Mouse (Mus musculus) CH12.LX (cell line): ENCODE results near the gene Daglb. TPM values are rescaled to one million over a fixed set of nuclear protein-coding genes. Genes with fewer than 3 reads are reported as not detected.
"Not testable (repeated sequence)": the region's sequence is repeated elsewhere in the genome, so short reads cannot be mapped to it uniquely, and the experiment has no call there.

Experiments used
- DNase-seq: peaks from one replicate; pipeline ENCODE4 v3.0.0-alpha.2; 2013; ENCODE audit errors: extremely low read depth
- H3K27ac ChIP-seq: 2 replicates; pipeline ENCODE4 v1.5.1; 2012; ENCODE audit warnings: low read depth, mild to moderate bottlenecking, control low read depth, moderate library complexity; ENCODE audit not compliant: insufficient read depth
- H3K27me3 ChIP-seq: replicated peaks from 2 replicates; pipeline ENCODE3; 2012; ENCODE audit warnings: inconsistent platforms
- H3K36me3 ChIP-seq, 2 experiments: replicated peaks in 1 of 2; 2 replicates each; pipeline versions ENCODE3 to v1.6.1; 2012; ENCODE audit warnings: inconsistent platforms in 1 of 2, low read length in 1 of 2, mild to moderate bottlenecking in 1 of 2, mixed read lengths in 1 of 2, moderate library complexity in 1 of 2; ENCODE audit not compliant: control insufficient read depth in 1 of 2, insufficient read depth in 1 of 2
- H3K4me1 ChIP-seq, 2 experiments: 2 replicates each; pipeline ENCODE4 v1.6.1; 2012; ENCODE audit warnings: inconsistent platforms in 1 of 2, moderate library complexity in 1 of 2; ENCODE audit not compliant: insufficient read depth in 2 of 2, control insufficient read depth in 1 of 2
- H3K4me2 ChIP-seq: 2 replicates; pipeline ENCODE4 v1.6.1; 2012; ENCODE audit warnings: low read depth, mild to moderate bottlenecking, control low read depth; ENCODE audit not compliant: poor library complexity, insufficient read depth, severe bottlenecking
- H3K4me3 ChIP-seq, 3 experiments: fragments of 150-350 bp in 1 of 3; sonication (generic) in 1 of 3; replicated peaks in 1 of 3; 2 replicates each; pipeline versions ENCODE3 to v1.5.1; 2011 to 2012; ENCODE audit warnings: low read depth in 2 of 3, low read length in 2 of 3, mild to moderate bottlenecking in 2 of 3, moderate library complexity in 2 of 3, control low read depth in 1 of 3, improper control_type of control experiment in 1 of 3, inconsistent platforms in 1 of 3, mixed read lengths in 1 of 3; ENCODE audit not compliant: poor library complexity in 1 of 3
- H3K79me2 ChIP-seq: replicated peaks from 2 replicates; pipeline ENCODE4 v1.6.1; 2012; ENCODE audit warnings: mild to moderate bottlenecking, moderate library complexity; ENCODE audit not compliant: control insufficient read depth, poor library complexity, insufficient read depth, severe bottlenecking; ENCODE audit errors: extremely low read depth
- H3K9ac ChIP-seq: 2 replicates; pipeline ENCODE4 v1.6.1; 2012; ENCODE audit warnings: low read depth, mild to moderate bottlenecking, control low read depth, moderate library complexity; ENCODE audit not compliant: insufficient read depth
- H3K9me3 ChIP-seq: replicated peaks from 2 replicates; pipeline ENCODE3; 2012; ENCODE audit warnings: low read length, inconsistent platforms, mixed read lengths
- CHD2 ChIP-seq: IDR thresholded peaks from 2 replicates; pipeline ENCODE4 v1.6.1; 2011; ENCODE audit warnings: low read length, improper control_type of control experiment
- ELF1 ChIP-seq: IDR thresholded peaks from 2 replicates; pipeline ENCODE4 v1.6.1; 2014; ENCODE audit warnings: low read depth, mild to moderate bottlenecking, inconsistent platforms, low read length, improper control_type of control experiment
- EP300 ChIP-seq: IDR thresholded peaks from 2 replicates; pipeline ENCODE4 v1.6.1; 2011; ENCODE audit warnings: low read length, improper control_type of control experiment
- ETS1 ChIP-seq: conservative IDR thresholded peaks from 2 replicates; pipeline ENCODE4 v1.6.1; 2012; ENCODE audit warnings: low read depth, mild to moderate bottlenecking, inconsistent platforms, low read length, improper control_type of control experiment, moderate library complexity
- IRF4 ChIP-seq: IDR thresholded peaks from 2 replicates; pipeline ENCODE4 v1.6.1; 2014; ENCODE audit warnings: low read depth, mild to moderate bottlenecking, inconsistent platforms, low read length, improper control_type of control experiment
- KAT2A ChIP-seq: IDR thresholded peaks from 2 replicates; pipeline ENCODE4 v1.6.1; 2012; ENCODE audit warnings: low read length, improper control_type of control experiment, inconsistent platforms; ENCODE audit not compliant: insufficient replicate concordance
- MAX ChIP-seq: IDR thresholded peaks from 2 replicates; pipeline ENCODE4 v1.6.1; 2011; ENCODE audit warnings: low read length, improper control_type of control experiment
- MAZ ChIP-seq: IDR thresholded peaks from 2 replicates; pipeline ENCODE4 v1.6.1; 2012; ENCODE audit warnings: low read depth, mild to moderate bottlenecking, inconsistent platforms, low read length, improper control_type of control experiment, moderate library complexity
- MEF2A ChIP-seq: IDR thresholded peaks from 2 replicates; pipeline ENCODE4 v1.6.1; 2014; ENCODE audit warnings: low read depth, mild to moderate bottlenecking, inconsistent platforms, low read length, improper control_type of control experiment, borderline replicate concordance
- NRF1 ChIP-seq: IDR thresholded peaks from 2 replicates; pipeline ENCODE4 v1.6.1; 2014; ENCODE audit warnings: low read depth, mild to moderate bottlenecking, inconsistent platforms, low read length, improper control_type of control experiment, moderate library complexity
- PAX5 ChIP-seq: IDR thresholded peaks from 2 replicates; pipeline ENCODE4 v1.6.1; 2012; ENCODE audit warnings: low read length, inconsistent platforms, mixed read lengths
- POLR2AphosphoS2 ChIP-seq: IDR thresholded peaks from 2 replicates; pipeline ENCODE4 v1.6.1; 2011; ENCODE audit warnings: low read depth, low read length, improper control_type of control experiment
- RAD21 ChIP-seq: IDR thresholded peaks from 2 replicates; pipeline ENCODE4 v1.6.1; 2011; ENCODE audit warnings: low read depth, mild to moderate bottlenecking, low read length, improper control_type of control experiment, moderate library complexity
- RCOR1 ChIP-seq: conservative IDR thresholded peaks from 2 replicates; pipeline ENCODE4 v1.6.1; 2012; ENCODE audit warnings: low read depth, mild to moderate bottlenecking, inconsistent platforms, low read length, improper control_type of control experiment
- SMC3 ChIP-seq: IDR thresholded peaks from 2 replicates; pipeline ENCODE4 v1.6.1; 2011; ENCODE audit warnings: low read depth, low read length, improper control_type of control experiment
- TBP ChIP-seq: conservative IDR thresholded peaks from 2 replicates; pipeline ENCODE4 v1.6.1; 2011; ENCODE audit warnings: low read depth, low read length, improper control_type of control experiment
- USF1 ChIP-seq: IDR thresholded peaks from 2 replicates; pipeline ENCODE4 v1.6.1; 2014; ENCODE audit warnings: low read depth, mild to moderate bottlenecking, inconsistent platforms, low read length, improper control_type of control experiment
- USF2 ChIP-seq: conservative IDR thresholded peaks from 2 replicates; pipeline ENCODE4 v1.6.1; 2011; ENCODE audit warnings: low read depth, low read length, improper control_type of control experiment
- ZC3H11A ChIP-seq: IDR thresholded peaks from 2 replicates; pipeline ENCODE4 v1.6.1; 2012; ENCODE audit warnings: low read depth, mild to moderate bottlenecking, inconsistent platforms, low read length, improper control_type of control experiment
- ZMIZ1 ChIP-seq: IDR thresholded peaks from 2 replicates; pipeline ENCODE4 v1.6.1; 2012; ENCODE audit warnings: low read depth, mild to moderate bottlenecking, inconsistent platforms, low read length, improper control_type of control experiment
- ZNF384 ChIP-seq: IDR thresholded peaks from 2 replicates; pipeline ENCODE4 v1.6.1; 2012; ENCODE audit warnings: low read depth, low read length, improper control_type of control experiment, inconsistent platforms
- dilution Hi-C: fragments of 300-500 bp; cut with MboI; formaldehyde crosslinking; loops from 2 replicates; pipeline ENCODE4 v1.14.3; 2020; ENCODE audit warnings: low sequenced_read_pairs; ENCODE audit not compliant: extremely low pct_unique_long_range_greater_than_20kb, extremely low pct_ligation_motif_present
- in situ Hi-C: fragments of 300-500 bp; cut with MboI; formaldehyde crosslinking; loops from 3 replicates; pipeline ENCODE4 v1.14.3; 2019; ENCODE audit warnings: low sequenced_read_pairs, low pct_ligation_motif_present, low pct_unique_long_range_greater_than_20kb, mixed read lengths
- polyA plus RNA-seq: library from polyadenylated mRNA; unstranded; fragments of >175 nt; gene quantifications from 2 replicates; pipeline ENCODE4 v1.2.1, GENCODE M21; 2012; ENCODE audit warnings: low read depth; ENCODE audit not compliant: insufficient read length
- total RNA-seq, 2 experiments: library from RNA; depleted of rRNA; stranded (reverse); fragments of 300-350 nt in 1 of 2; fragments of >200 nt in 1 of 2; gene quantifications; 2 replicates each; pipeline ENCODE4 v1.2.3; 2012 to 2014

The Daglb gene
- total and polyA plus RNA-seq, 3 experiments, result 10.4 to 11.9 (median 11.4) TPM

GRCm38 (mm10) chr5:143548922-143549321, 84.5 kb downstream of the Daglb start:
- Histone ChIP-seq H3K9ac (peak overlapping the region; percentile 84), H3K4me1 (peaks cover 0 to 28% of the 10 kb centered on the region in 2 experiments; a peak in 2 of 4 replicates), H3K4me3 (peak overlapping the region; percentile 60 to 93 (median 60)), H3K4me2 (peak overlapping the region; percentile 90), H3K36me3 (peaks cover 0 to 16% of the 10 kb centered on the region in 2 experiments), H3K27me3 (peaks cover 17% of the 10 kb centered on the region)
- DNase-seq, dilution Hi-C loops, H3K79me2 ChIP-seq, H3K9me3 ChIP-seq, H3K27ac ChIP-seq: not testable (repeated sequence)
- in situ Hi-C loops, result loop anchor here (5.0 kb wide), 1 partner anchor 112 kb away; no protein-coding TSS in a partner anchor

DNA sequence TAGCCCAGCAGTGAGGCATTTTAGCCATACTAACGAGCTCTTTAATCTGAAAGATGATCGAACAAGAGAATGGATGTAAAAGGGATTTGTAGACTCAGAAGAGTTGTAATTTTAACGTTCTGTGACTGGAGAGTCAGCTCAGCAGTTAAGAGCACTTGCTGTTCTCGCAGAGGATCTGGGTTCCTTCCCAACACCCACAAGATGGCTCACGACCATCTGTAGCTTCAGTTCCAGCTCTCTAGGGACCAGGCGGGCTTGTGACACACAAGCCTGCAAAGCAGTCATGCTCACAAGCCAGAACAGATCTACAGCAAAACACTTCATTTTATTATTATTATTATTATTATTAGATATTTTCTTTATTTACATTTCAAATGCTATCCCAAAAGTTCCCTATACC, 88.5 kb downstream of the Daglb start:
- Histone ChIP-seq H3K9me3 (no peaks in the 10 kb centered on the region), H3K9ac (no peak overlapping the region), H3K4me1 (peaks cover 0 to 23% of the 10 kb centered on the region in 2 experiments; a peak in 2 of 4 replicates), H3K4me3 (no peak overlapping the region), H3K4me2 (no peak overlapping the region), H3K36me3 (peaks cover 0 to 28% of the 10 kb centered on the region in 2 experiments), H3K27me3 (no peaks in the 10 kb centered on the region), H3K79me2 (no peaks in the 10 kb centered on the region), H3K27ac (no peak overlapping the region)
- TF ChIP-seq RCOR1, result no peak
- no peak for TF ChIP-seq SMC3
- no peak for TF ChIP-seq ZMIZ1
- TF ChIP-seq NRF1, result no peak
- TF ChIP-seq RAD21, result no peak
- no peak for TF ChIP-seq ZNF384
- TF ChIP-seq USF2, result no peak
- no peak for TF ChIP-seq ZC3H11A
- TF ChIP-seq IRF4, result no peak
- no peak for TF ChIP-seq MEF2A
- no peak for TF ChIP-seq PAX5
- TF ChIP-seq EP300, result no peak
- no peak for TF ChIP-seq MAZ
- no peak for TF ChIP-seq POLR2AphosphoS2
- in situ Hi-C loops (loop anchor here (5.0 kb wide), 1 partner anchor 51 kb away; no protein-coding TSS in a partner anchor), dilution Hi-C loops (no loop called here)
- DNase-seq, result no peak

DNA sequence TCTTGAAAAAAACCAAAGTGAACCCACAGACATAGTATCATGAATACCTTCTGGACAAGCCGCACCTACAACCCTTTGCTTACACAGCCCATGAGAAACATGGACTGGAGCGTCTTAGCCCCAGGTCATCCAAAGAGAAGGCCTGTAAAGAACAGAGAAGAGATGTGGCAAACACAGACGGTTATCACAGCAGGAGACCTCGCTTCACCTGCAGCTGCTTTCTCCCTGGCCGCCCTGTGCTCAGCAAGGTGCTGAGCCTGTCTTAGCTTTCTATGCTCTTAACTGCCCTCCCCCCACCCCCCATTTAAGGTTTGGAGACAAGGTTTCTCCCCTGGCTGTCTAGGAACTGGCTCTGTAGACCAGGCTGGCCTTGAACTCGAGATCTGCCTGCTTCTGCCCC, 90.8 kb downstream of the Daglb start:
- H3K9ac ChIP-seq, result no peak overlapping the region
- no peak overlapping the region for H3K4me2 ChIP-seq
- H3K27ac ChIP-seq, result no peak overlapping the region
- no peaks in the 10 kb centered on the region for H3K27me3 ChIP-seq
- no peak for DNase-seq
- H3K79me2 ChIP-seq, result no peaks in the 10 kb centered on the region
- TF ChIP-seq KAT2A (no peak), RCOR1 (no peak), ETS1 (no peak), USF1 (no peak), MAZ (no peak), MAX (no peak), CHD2 (no peak), ELF1 (no peak), TBP (no peak), EP300 (no peak)
- no peak overlapping the region for H3K4me3 ChIP-seq
- peaks cover 0 to 6% of the 10 kb centered on the region in 2 experiments; a peak in 1 of 4 replicates for H3K4me1 ChIP-seq
- in situ Hi-C loops (no loop called here), dilution Hi-C loops (no loop called here)
- H3K9me3 ChIP-seq, result no peaks in the 10 kb centered on the region
- H3K36me3 ChIP-seq, result peaks cover 0 to 34% of the 10 kb centered on the region in 2 experiments
